Mouse (Mus musculus): ENCODE measurements around the gene Uchl1. TPM values are rescaled to one million over a fixed set of nuclear protein-coding genes. Genes with fewer than 3 reads are reported as not detected.

Uchl1 gene
- total RNA-seq, 2 experiments from 2014 or later: 903 to 958 TPM

Other genes with a start within 250 kb of the Uchl1 start
- 10 to 100 TPM; 60.5 to 66.8 TPM for gene Apbb2, start 57.3 kb upstream of the Uchl1 start, total RNA-seq (2021)
- gene Limch1, start 69.7 kb downstream of the Uchl1 start, total RNA-seq (2021): 100 to 1,000 TPM in 1 of 2 experiments, 10 to 100 TPM in 1; 99.5 to 124 TPM

Data from left cerebral cortex, postnatal 25 days (tissue).